Mouse (Mus musculus) bone marrow, adult 2 months (tissue): Measurements from ENCODE around the gene Cfap300. TPM values are rescaled to one million over a fixed set of nuclear protein-coding genes. Genes with fewer than 3 reads are reported as not detected.

ENCODE experiments used
- H3K27ac ChIP-seq: fragments of 200-500 bp; 2 replicates; pipeline ENCODE4 v1.5.1; 2012; ENCODE audit warnings: low read depth, mild to moderate bottlenecking, control low read depth, inconsistent platforms, low read length; ENCODE audit not compliant: control insufficient read depth, poor library complexity, insufficient read depth
- H3K4me1 ChIP-seq: fragments of 200-500 bp; 2 replicates; pipeline ENCODE4 v1.6.1; 2011; ENCODE audit warnings: low read length; ENCODE audit not compliant: control insufficient read depth, insufficient read depth
- H3K4me3 ChIP-seq: fragments of 200-500 bp; replicated peaks from 2 replicates; pipeline ENCODE3; 2011; ENCODE audit warnings: mild to moderate bottlenecking, low read depth, low read length, control low read depth; ENCODE audit not compliant: control insufficient read depth
- CTCF ChIP-seq: fragments of 200-500 bp; IDR thresholded peaks from 2 replicates; pipeline ENCODE4 v1.5.1; 2011; ENCODE audit warnings: low read length, control low read depth; ENCODE audit not compliant: control insufficient read depth, insufficient read depth
- POLR2A ChIP-seq: fragments of 200-500 bp; IDR thresholded peaks from 2 replicates; pipeline ENCODE4 v1.6.1; 2011; ENCODE audit warnings: low read depth, mild to moderate bottlenecking, control low read depth, low read length, borderline replicate concordance; ENCODE audit not compliant: control insufficient read depth
- WGBS: fragments of 180-500 bp; shearing (Covaris S2); methylation state at CpG from one replicate; pipeline ENCODE4 v1.1.7; 2018; 5-methylcytosine and 5-hydroxymethylcytosine counted together
- polyA plus RNA-seq: library from polyadenylated mRNA; stranded (reverse); fragments of >200 nt; gene quantifications from 2 replicates; pipeline ENCODE4 v1.2.4, GENCODE M21; 2011; ENCODE audit warnings: low replicate concordance; ENCODE audit not compliant: missing spikeins, insufficient read depth, insufficient read length

Gene Cfap300
- polyA plus RNA-seq, 1 experiment = not detected

DNA sequence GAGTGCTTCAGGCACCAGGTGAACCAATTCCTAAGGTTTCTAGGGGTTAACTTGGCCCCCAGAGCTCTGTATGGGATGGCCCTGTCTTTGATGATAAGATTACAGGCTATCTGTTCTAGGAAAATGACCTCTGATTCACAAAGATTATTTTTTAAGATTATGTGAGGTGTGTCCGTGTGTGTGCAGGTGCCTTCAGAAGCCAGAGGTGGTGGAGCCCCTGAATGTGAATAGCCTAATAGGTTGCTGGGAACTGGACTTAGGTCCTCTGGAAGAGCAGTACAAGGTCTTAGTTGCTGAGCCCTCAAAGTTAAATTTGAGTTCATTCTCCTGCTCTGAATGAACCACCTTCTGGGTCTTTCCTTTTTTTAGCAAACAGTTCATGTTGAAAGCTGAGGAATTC, 8.5 kb downstream of the Cfap300 start:
- no peak for TF ChIP-seq POLR2A
- no peak for TF ChIP-seq CTCF

GRCm38 (mm10) chr9:8032847-8033246, 9.8 kb downstream of the Cfap300 start:
- Histone ChIP-seq H3K4me3 (no peak overlapping the region), H3K4me1 (no peaks in the 10 kb centered on the region), H3K27ac (no peak overlapping the region)
- TF ChIP-seq CTCF (no peak), POLR2A (no peak)
- 72% methylated on average over 5 of the region's 5 CpGs for WGBS

More for the DNA sequence above, 8.5 kb downstream of the Cfap300 start:
- no peak overlapping the region for H3K27ac ChIP-seq
- no peaks in the 10 kb centered on the region for H3K4me1 ChIP-seq
- H3K4me3 ChIP-seq = no peak overlapping the region
- WGBS = 55% methylated on average over 1 of the region's 1 CpGs

GRCm38 (mm10) chr9:8018609-8019008, 24.0 kb downstream of the Cfap300 start:
- Histone ChIP-seq H3K4me3 (no peak overlapping the region), H3K4me1 (no peaks in the 10 kb centered on the region; the same call in none of the 2 replicates), H3K27ac (no peak overlapping the region)
- TF ChIP-seq POLR2A (no peak), CTCF (no peak)
- 75% methylated on average over 5 of the region's 5 CpGs for WGBS

- Histone ChIP-seq H3K4me3 (no peak overlapping the region), H3K4me1 (no peaks in the 10 kb centered on the region; the same call in none of the 2 replicates), H3K27ac (no peak overlapping the region)
- WGBS = 17% methylated on average over 20 of the region's 20 CpGs
- TF ChIP-seq POLR2A = no peak
- TF ChIP-seq CTCF = no peak
These were observed 25.2 kb downstream of the Cfap300 start for GRCm38 (mm10) chr9:8017253-8017913.

GRCm38 (mm10) chr9:8004370-8004991, 38.1 kb downstream of the Cfap300 start, which contains the start of gene Yap1:
Yap1 (minus strand) TSS chr9:8004596.
- H3K4me1 ChIP-seq = no peaks in the 10 kb centered on the region
- no peak within 1 kb of the TSS; the same call in 1 of the 2 replicates for H3K27ac ChIP-seq
- TF ChIP-seq CTCF = no peak
- TF ChIP-seq POLR2A = no peak; the same call in 1 of the 2 replicates
- no peak within 1 kb of the TSS for H3K4me3 ChIP-seq
- WGBS = under 1% methylated on average over 75 of the region's 79 CpGs

- TF ChIP-seq POLR2A (no peak), CTCF (no peak)
- no peak overlapping the region; the same call in 1 of the 2 replicates for H3K27ac ChIP-seq
- H3K4me1 ChIP-seq = no peaks in the 10 kb centered on the region
- WGBS = 3% methylated on average over 81 of the region's 82 CpGs
- no peak overlapping the region for H3K4me3 ChIP-seq
These were observed 39.0 kb downstream of the Cfap300 start for GRCm38 (mm10) chr9:8003301-8004271.

DNA sequence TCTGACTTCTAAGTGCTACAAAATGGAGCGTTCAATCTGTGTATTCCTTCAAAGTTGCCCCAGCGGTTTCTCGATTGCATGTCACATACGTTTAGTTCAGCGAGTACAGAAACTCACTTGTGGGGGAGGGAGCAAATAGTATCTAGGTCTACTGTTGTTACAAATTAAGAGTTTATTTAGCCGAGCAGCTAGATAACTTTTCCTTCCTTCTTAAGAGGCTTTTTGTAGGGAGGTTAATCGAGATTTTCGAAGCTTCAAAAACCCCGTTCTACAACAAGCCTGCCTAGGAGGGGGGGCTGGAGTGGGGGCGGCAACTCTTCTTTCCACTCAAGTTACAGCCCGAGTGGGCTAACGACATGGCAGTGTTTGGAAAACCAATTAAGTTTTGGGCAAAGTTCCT, 39.8 kb downstream of the Cfap300 start:
- no peak for TF ChIP-seq POLR2A
- no peak for TF ChIP-seq CTCF
- H3K4me1 ChIP-seq = no peaks in the 10 kb centered on the region
- no peak overlapping the region for H3K4me3 ChIP-seq
- WGBS = 8% methylated on average over 12 of the region's 12 CpGs
- no peak overlapping the region for H3K27ac ChIP-seq

DNA sequence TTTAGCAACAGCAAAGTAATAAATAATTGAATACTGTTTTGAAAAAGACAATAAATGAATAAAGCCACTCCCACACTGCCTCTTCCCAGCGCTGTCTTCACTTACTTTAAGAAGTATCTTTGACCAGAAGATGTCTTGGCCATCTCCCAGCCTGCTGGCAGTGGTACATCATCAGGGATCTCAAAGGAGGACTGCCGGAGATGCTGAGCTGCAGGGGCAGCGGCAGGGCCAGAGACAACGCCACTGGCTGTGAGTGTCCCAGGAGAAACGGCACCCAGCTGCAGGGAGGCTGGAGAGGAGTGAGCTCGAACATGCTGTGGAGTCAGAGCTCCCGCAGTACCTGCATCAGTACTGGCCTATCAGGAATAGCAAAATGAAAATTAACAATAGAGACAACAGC, 41.3 kb downstream of the Cfap300 start:
- no peak overlapping the region for H3K4me3 ChIP-seq
- H3K4me1 ChIP-seq = no peaks in the 10 kb centered on the region
- TF ChIP-seq CTCF (no peak), POLR2A (no peak)
- no peak overlapping the region for H3K27ac ChIP-seq
- WGBS = 71% methylated on average over 7 of the region's 7 CpGs
